Mouse (Mus musculus) intestine, embryonic 15.5 days (tissue): ENCODE data around the gene Mvb12a. TPM values are rescaled to one million over a fixed set of nuclear protein-coding genes. Genes with fewer than 3 reads are reported as not detected.

Experiments used
- ATAC-seq: fragments of 200-750 bp; cut with Nextera tagmentation; 2 replicates; pipeline ENCODE4 v1.8.0; 2017; ENCODE audit warnings: moderate TSS enrichment, moderate library complexity
- H3K27ac ChIP-seq: fragments of 300-500 bp; sonication (generic); 2 replicates; pipeline ENCODE4 v1.5.1; 2015; ENCODE audit warnings: mild to moderate bottlenecking, inconsistent platforms
- H3K27me3 ChIP-seq: fragments of 300-500 bp; sonication (generic); replicated peaks from 2 replicates; pipeline ENCODE4 v1.6.1; 2015; ENCODE audit warnings: inconsistent platforms
- H3K36me3 ChIP-seq: fragments of 300-500 bp; sonication (generic); 2 replicates; pipeline ENCODE4 v1.6.1; 2015; ENCODE audit warnings: inconsistent platforms
- H3K4me1 ChIP-seq: fragments of 300-500 bp; sonication (generic); replicated peaks from 2 replicates; pipeline ENCODE4 v1.6.1; 2015; ENCODE audit warnings: inconsistent platforms
- H3K4me2 ChIP-seq: fragments of 300-500 bp; sonication (generic); replicated peaks from 2 replicates; pipeline ENCODE4 v1.6.1; 2015; ENCODE audit warnings: mild to moderate bottlenecking, inconsistent platforms
- H3K4me3 ChIP-seq: fragments of 300-500 bp; sonication (generic); replicated peaks from 2 replicates; pipeline ENCODE4 v1.5.1; 2015; ENCODE audit warnings: inconsistent platforms
- H3K9ac ChIP-seq: fragments of 300-500 bp; sonication (generic); 2 replicates; pipeline ENCODE4 v1.6.1; 2015; ENCODE audit warnings: inconsistent platforms
- H3K9me3 ChIP-seq: fragments of 300-500 bp; sonication (generic); 2 replicates; pipeline ENCODE4 v1.6.1; 2016; ENCODE audit warnings: inconsistent platforms
- WGBS: fragments of 180-500 bp; shearing (Covaris S2); methylation state at CpG from one replicate; pipeline ENCODE4 v1.1.7; 2015; 5-methylcytosine and 5-hydroxymethylcytosine counted together
- polyA plus RNA-seq: library from polyadenylated mRNA; unstranded; fragments of >200 nt; fragmentation: Nextera tagmentation; extraction: Ambion mirVana; gene quantifications from 2 replicates; pipeline ENCODE4 v1.2.1, GENCODE M21; 2015

The Mvb12a gene
- polyA plus RNA-seq = 103 and 115 TPM in 2 replicates

- WGBS = under 1% methylated on average over 55 of the region's 55 CpGs
- Histone ChIP-seq H3K4me3 (peak within 1 kb of the TSS; percentile 79), H3K4me2 (peak within 1 kb of the TSS; percentile 86), H3K36me3 (peaks cover 14% of the 10 kb centered on the region), H3K4me1 (peaks cover 13% of the 10 kb centered on the region), H3K27me3 (no peaks in the 10 kb centered on the region), H3K27ac (peak within 1 kb of the TSS; percentile 68; the same call in 1 of the 2 replicates), H3K9me3 (no peaks in the 10 kb centered on the region), H3K9ac (peak within 1 kb of the TSS; percentile 68)
- ATAC-seq = peak; percentile 97
These were observed at the start of gene Mvb12a for GRCm38 (mm10) chr8:71542632-71543343. Mvb12a (plus strand) TSS chr8:71542922.

- Histone ChIP-seq H3K4me2 (no peak overlapping the region; the same call in 1 of the 2 replicates), H3K4me1 (peaks cover 35% of the 10 kb centered on the region), H3K27me3 (no peaks in the 10 kb centered on the region), H3K27ac (no peak overlapping the region), H3K9me3 (no peaks in the 10 kb centered on the region), H3K9ac (no peak overlapping the region), H3K4me3 (no peak overlapping the region), H3K36me3 (peaks cover 18% of the 10 kb centered on the region)
- WGBS = 18% methylated on average over 16 of the region's 16 CpGs
- peak; percentile 71 for ATAC-seq
These were observed 47.7 kb upstream of the Mvb12a start for GRCm38 (mm10) chr8:71495039-71495438.

DNA sequence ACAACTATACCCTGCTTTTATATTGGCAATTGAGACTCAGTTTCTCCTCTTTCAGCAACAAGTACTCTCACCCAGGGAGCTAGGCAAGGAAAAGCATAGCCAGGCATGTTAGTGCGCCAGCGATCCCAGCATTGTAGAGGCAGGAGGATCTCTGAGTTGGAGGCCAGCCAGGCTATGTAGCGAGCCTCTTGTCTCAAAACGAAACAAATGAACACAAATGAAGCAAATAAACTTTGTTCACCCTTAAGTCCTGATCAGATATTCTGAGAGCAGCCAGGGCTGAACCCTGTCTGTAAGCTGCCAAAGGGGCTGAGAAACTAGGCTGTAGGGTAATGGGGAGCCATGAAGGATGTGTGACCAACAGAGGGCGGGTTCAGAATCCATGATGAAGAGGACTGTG, 46.9 kb upstream of the Mvb12a start:
- Histone ChIP-seq H3K27me3 (no peaks in the 10 kb centered on the region), H3K4me2 (no peak overlapping the region), H3K9me3 (no peaks in the 10 kb centered on the region), H3K4me1 (peaks cover 33% of the 10 kb centered on the region), H3K9ac (no peak overlapping the region), H3K36me3 (peaks cover 17% of the 10 kb centered on the region), H3K27ac (peak overlapping the region; percentile 49; the same call in 1 of the 2 replicates), H3K4me3 (no peak overlapping the region)
- no peak for ATAC-seq
- WGBS = 81% methylated on average over 5 of the region's 5 CpGs

- H3K9ac ChIP-seq = no peak overlapping the region
- ATAC-seq = peak; percentile 22; the same call in 1 of the 2 replicates
- H3K27me3 ChIP-seq = no peaks in the 10 kb centered on the region
- 38% methylated on average over 11 of the region's 11 CpGs for WGBS
- H3K9me3 ChIP-seq = no peaks in the 10 kb centered on the region
- peaks cover 33% of the 10 kb centered on the region for H3K4me1 ChIP-seq
- no peak overlapping the region for H3K4me2 ChIP-seq
- peaks cover 15% of the 10 kb centered on the region for H3K36me3 ChIP-seq
- peak overlapping the region; percentile 49; the same call in 1 of the 2 replicates for H3K27ac ChIP-seq
- H3K4me3 ChIP-seq = no peak overlapping the region
These were observed 46.2 kb upstream of the Mvb12a start for GRCm38 (mm10) chr8:71496481-71496880.

DNA sequence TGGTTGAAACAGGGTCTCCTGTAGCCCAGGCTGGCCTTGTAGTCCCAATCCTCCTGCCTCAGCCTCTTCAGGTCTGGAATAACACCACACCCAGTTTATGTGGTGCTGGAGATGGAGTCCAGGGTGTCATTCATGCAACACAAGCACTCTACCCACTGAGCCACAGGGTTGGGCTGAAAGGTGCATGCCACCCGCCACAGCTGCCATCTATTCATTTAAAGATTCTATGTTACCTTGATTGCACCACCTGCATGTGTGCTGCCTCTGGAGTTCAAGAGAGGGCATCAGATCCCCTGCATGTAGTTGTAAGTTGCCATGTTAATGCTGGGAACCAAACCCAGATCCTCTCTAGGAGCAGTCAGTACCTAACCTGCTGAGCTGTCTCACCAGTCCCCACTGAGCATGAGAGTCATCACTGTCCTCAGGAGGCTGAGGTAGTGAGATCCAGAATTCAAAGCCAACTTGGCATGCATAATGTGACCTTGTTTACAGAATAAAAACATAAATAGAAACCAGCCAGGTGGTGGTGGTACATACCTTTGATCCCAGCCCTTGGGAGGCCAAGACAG, 45.6 kb upstream of the Mvb12a start:
- H3K9me3 ChIP-seq = no peaks in the 10 kb centered on the region
- no peak overlapping the region for H3K4me2 ChIP-seq
- H3K4me1 ChIP-seq = peaks cover 33% of the 10 kb centered on the region
- no peak for ATAC-seq
- H3K4me3 ChIP-seq = no peak overlapping the region
- H3K27ac ChIP-seq = peak overlapping the region; percentile 49; the same call in 1 of the 2 replicates
- 89% methylated on average over 1 of the region's 1 CpGs for WGBS
- no peaks in the 10 kb centered on the region for H3K27me3 ChIP-seq
- H3K36me3 ChIP-seq = peaks cover 12% of the 10 kb centered on the region
- H3K9ac ChIP-seq = no peak overlapping the region

GRCm38 (mm10) chr8:71497881-71498501, 44.7 kb upstream of the Mvb12a start:
- 0 out of 2 replicates have a peak, but pooled peaks have one; percentile 14 for ATAC-seq
- Histone ChIP-seq H3K27me3 (no peaks in the 10 kb centered on the region), H3K4me2 (no peak overlapping the region), H3K4me1 (peaks cover 33% of the 10 kb centered on the region), H3K36me3 (peaks cover 4% of the 10 kb centered on the region), H3K9ac (no peak overlapping the region), H3K27ac (peak overlapping the region; percentile 40), H3K9me3 (no peaks in the 10 kb centered on the region), H3K4me3 (no peak overlapping the region)
- 24% methylated on average over 15 of the region's 15 CpGs for WGBS

GRCm38 (mm10) chr8:71498816-71499690, 43.7 kb upstream of the Mvb12a start:
- Histone ChIP-seq H3K4me1 (peaks cover 33% of the 10 kb centered on the region), H3K4me2 (no peak overlapping the region), H3K36me3 (no peaks in the 10 kb centered on the region), H3K27ac (0 out of 2 replicates have a peak overlapping the region, but pooled peaks have one; percentile 40), H3K9ac (no peak overlapping the region), H3K27me3 (no peaks in the 10 kb centered on the region), H3K4me3 (no peak overlapping the region), H3K9me3 (no peaks in the 10 kb centered on the region)
- 23% methylated on average over 16 of the region's 16 CpGs for WGBS
- ATAC-seq = 0 out of 2 replicates have a peak, but pooled peaks have one; percentile 11

DNA sequence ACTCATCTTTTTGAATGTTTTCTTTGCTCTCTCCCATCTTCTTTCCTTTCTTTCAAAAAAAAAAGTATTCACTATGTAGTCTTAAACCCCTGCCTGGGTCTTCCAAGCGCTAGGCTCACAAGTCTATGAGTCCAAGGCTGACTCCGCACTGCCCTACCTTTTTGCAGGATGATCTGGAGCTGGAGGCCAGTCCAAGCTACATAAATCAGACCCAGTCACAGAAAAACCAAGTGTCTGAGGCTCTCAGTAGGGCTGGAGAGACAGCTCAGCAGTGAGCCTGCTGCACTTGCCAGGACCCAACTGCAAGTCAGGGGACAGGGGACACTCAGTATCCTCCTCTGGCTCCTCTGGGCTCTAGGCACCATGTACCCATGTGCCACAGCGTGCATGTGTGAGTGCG, 38.4 kb upstream of the Mvb12a start:
- H3K4me2 ChIP-seq = no peak overlapping the region
- ATAC-seq = no peak
- H3K4me1 ChIP-seq = peaks cover 14% of the 10 kb centered on the region
- WGBS = 86% methylated on average over 4 of the region's 4 CpGs
- H3K9ac ChIP-seq = no peak overlapping the region
- no peaks in the 10 kb centered on the region for H3K36me3 ChIP-seq
- H3K27me3 ChIP-seq = peaks cover 32% of the 10 kb centered on the region
- no peaks in the 10 kb centered on the region for H3K9me3 ChIP-seq
- H3K27ac ChIP-seq = no peak overlapping the region
- H3K4me3 ChIP-seq = no peak overlapping the region

GRCm38 (mm10) chr8:71505326-71505725, 37.4 kb upstream of the Mvb12a start:
- peaks cover 12% of the 10 kb centered on the region for H3K4me1 ChIP-seq
- 92% methylated on average over 4 of the region's 4 CpGs for WGBS
- ATAC-seq = no peak

DNA sequence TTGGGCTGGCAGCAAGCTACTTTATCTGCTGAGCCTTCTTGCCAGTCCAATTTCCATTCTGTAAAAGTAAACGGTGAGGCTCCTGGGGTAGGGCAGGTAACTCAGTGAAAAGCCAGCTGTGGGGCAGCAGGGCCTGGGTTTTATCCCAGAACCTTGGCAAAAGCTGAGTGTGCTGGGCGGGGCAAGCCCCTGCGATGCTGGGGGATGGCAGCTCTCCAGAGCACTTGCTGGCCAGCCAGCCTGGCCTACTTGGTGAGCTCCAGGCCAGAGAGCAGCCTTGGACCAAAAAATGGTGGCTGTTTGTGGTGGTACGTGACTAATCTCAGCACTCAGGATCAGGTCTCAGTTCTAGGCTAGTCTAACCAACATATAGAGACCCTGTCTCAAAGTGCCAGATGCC, 36.7 kb upstream of the Mvb12a start:
- 77% methylated on average over 4 of the region's 4 CpGs for WGBS
- Histone ChIP-seq H3K36me3 (no peaks in the 10 kb centered on the region), H3K4me1 (peaks cover 12% of the 10 kb centered on the region), H3K27me3 (peaks cover 36% of the 10 kb centered on the region), H3K27ac (no peak overlapping the region), H3K4me3 (no peak overlapping the region), H3K9ac (no peak overlapping the region), H3K4me2 (no peak overlapping the region), H3K9me3 (no peaks in the 10 kb centered on the region)
- ATAC-seq = no peak

More at GRCm38 (mm10) chr8:71505326-71505725, 37.4 kb upstream of the Mvb12a start:
- Histone ChIP-seq H3K4me2 (no peak overlapping the region), H3K4me3 (no peak overlapping the region), H3K9me3 (no peaks in the 10 kb centered on the region), H3K9ac (no peak overlapping the region), H3K27ac (no peak overlapping the region), H3K36me3 (no peaks in the 10 kb centered on the region), H3K27me3 (peaks cover 35% of the 10 kb centered on the region)

DNA sequence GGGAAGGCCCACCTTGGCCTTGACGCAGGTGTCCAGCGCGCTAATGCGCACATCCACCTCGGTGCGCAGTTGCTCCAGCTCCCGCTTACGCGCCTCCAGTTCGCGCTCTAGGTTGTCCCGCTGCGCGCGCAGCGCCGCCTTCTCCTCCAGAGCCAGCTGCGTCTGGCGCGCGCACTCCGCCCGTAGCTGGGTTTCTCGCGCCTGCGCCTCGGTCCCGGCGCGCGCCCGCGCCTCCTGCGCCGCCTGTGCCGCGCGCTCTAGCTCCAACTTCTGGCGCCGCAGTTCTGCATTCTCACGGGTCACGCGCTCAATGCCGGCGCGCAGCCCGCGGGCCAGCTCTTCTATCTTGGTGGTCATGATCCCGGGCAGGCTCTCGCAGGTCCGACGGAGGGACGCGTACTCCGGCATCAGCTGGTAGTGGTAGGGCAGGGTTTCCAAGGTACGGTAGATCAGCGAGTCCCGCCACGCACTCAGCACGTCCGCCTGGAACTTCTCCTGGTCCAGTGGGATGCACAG, 35.1 kb upstream of the Mvb12a start:
- H3K36me3 ChIP-seq = no peaks in the 10 kb centered on the region
- peak; percentile 88 for ATAC-seq
- no peaks in the 10 kb centered on the region for H3K9me3 ChIP-seq
- no peak overlapping the region for H3K27ac ChIP-seq
- H3K4me1 ChIP-seq = peaks cover 14% of the 10 kb centered on the region
- under 1% methylated on average over 61 of the region's 61 CpGs for WGBS
- peak overlapping the region; percentile 88 for H3K4me2 ChIP-seq
- peaks cover 43% of the 10 kb centered on the region for H3K27me3 ChIP-seq
- peak overlapping the region; percentile 40 for H3K4me3 ChIP-seq
- H3K9ac ChIP-seq = peak overlapping the region; percentile 39
